ENCODE assay signal across 23 mouse cellular contexts in the genomic region with DNA sequence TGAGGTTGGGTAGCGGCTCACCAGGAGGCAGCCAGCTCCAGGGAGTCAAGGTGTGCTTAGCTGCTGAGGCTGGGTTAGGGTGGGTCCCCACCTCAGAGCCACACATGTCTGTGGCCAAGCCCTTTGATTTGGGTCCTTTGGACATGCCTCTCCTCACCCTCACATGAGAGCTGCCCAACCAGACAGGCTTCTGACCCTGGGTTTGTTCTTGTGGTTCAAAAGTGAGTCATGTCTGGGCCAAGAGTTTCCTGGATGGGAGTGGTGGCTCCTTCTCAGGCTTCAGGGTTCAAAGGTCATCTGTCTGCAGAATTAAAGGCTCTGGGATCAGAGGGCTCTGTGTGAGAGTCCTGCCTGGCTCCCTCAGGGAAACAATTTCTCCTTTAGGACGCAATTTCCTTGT. TPM values are rescaled to one million over a fixed set of nuclear protein-coding genes. Genes with fewer than 3 reads are reported as not detected.
DNase-seq lines count a peak whose midpoint lies in the region; ATAC-seq and TF ChIP-seq lines count a peak whose summit lies in the region.
"Had no signal": no experiment of that assay in that cellular context is flagged by ENCODE, and none has a peak within 500 bp of the region (broad histone marks: within the 10 kb centered on the region; RNA-seq: fewer than 3 reads in every experiment).

No protein-coding gene starts in this region.

- no peak overlapping the region for H3K4me2 ChIP-seq in midbrain, embryonic 11.5 days
- H3K4me2 ChIP-seq in midbrain, embryonic 16.5 days (ENCODE audit: low read length), result no peak overlapping the region
- no peak overlapping the region for H3K4me2 ChIP-seq in stomach, postnatal 0 days (replicated peaks; ENCODE audit: low read depth)
- H3K4me2 ChIP-seq in liver, embryonic 11.5 days, result no peak overlapping the region
- H3K4me2 ChIP-seq: forebrain, embryonic 15.5 days; heart, embryonic 13.5 days; hindbrain, embryonic 14.5 days; midbrain, embryonic 12.5 days had no signal

- H3K9me3 ChIP-seq in midbrain, embryonic 11.5 days (ENCODE audit: control insufficient read depth, low read length), result no peaks in the 10 kb centered on the region
- H3K9me3 ChIP-seq in midbrain, embryonic 16.5 days (replicated peaks; ENCODE audit: control insufficient read depth, low read length, poor library complexity, severe bottlenecking), result no peaks in the 10 kb centered on the region
- no peaks in the 10 kb centered on the region for H3K9me3 ChIP-seq in limb, embryonic 10.5 days (replicated peaks)
- no peaks in the 10 kb centered on the region for H3K9me3 ChIP-seq in stomach, postnatal 0 days (ENCODE audit: control insufficient read depth, low read length)
- H3K9me3 ChIP-seq in liver, embryonic 11.5 days (ENCODE audit: control insufficient read depth, low read length), result no peaks in the 10 kb centered on the region
- H3K9me3 ChIP-seq: forebrain, embryonic 15.5 days; heart, embryonic 13.5 days; midbrain, embryonic 12.5 days had no signal

- H3K4me1 ChIP-seq in midbrain, embryonic 11.5 days (ENCODE audit: control insufficient read depth, insufficient read depth, low read length), result no peaks in the 10 kb centered on the region
- no peaks in the 10 kb centered on the region for H3K4me1 ChIP-seq in midbrain, embryonic 16.5 days (ENCODE audit: control insufficient read depth, insufficient read depth, low read length)
- peaks cover 7% of the 10 kb centered on the region; the same call in 1 of the 2 replicates for H3K4me1 ChIP-seq in limb, embryonic 10.5 days
- no peaks in the 10 kb centered on the region for H3K4me1 ChIP-seq in stomach, postnatal 0 days (replicated peaks; ENCODE audit: control insufficient read depth, insufficient read depth)
- no peaks in the 10 kb centered on the region for H3K4me1 ChIP-seq in liver, embryonic 11.5 days (replicated peaks; ENCODE audit: control insufficient read depth, insufficient read depth, low read length)
- H3K4me1 ChIP-seq: forebrain, embryonic 15.5 days; heart, embryonic 13.5 days; midbrain, embryonic 12.5 days had no signal

- TF ChIP-seq CTCF in stomach, postnatal 0 days (IDR thresholded peaks at IDR 0.05; ENCODE audit: low read depth), result no peak

- 0 out of 2 replicates have a peak, but pooled peaks have one; percentile 7 for ATAC-seq in midbrain, embryonic 11.5 days (ENCODE audit: low FRiP score)
- no peak for ATAC-seq in midbrain, embryonic 16.5 days
- peak; percentile 86 for ATAC-seq in stomach, postnatal 0 days (ENCODE audit: low FRiP score, low TSS enrichment)
- no peak for ATAC-seq in liver, embryonic 11.5 days (replicated peaks; ENCODE audit: low FRiP score)
- ATAC-seq: forebrain, embryonic 15.5 days; Patski had no signal

- peak; percentile 24 for DNase-seq in adrenal gland, adult 2 months
- no peak for DNase-seq in adrenal gland, postnatal 4 days (ENCODE audit: low spot score in 2 of 2)
- no peak for DNase-seq in midbrain, embryonic 11.5 days (ENCODE audit: low spot score, missing footprints)
- no peak for DNase-seq in limb, embryonic 10.5 days (ENCODE audit: low spot score)
- peak; percentile 26 for DNase-seq in stomach, postnatal 0 days (ENCODE audit: low spot score)
- DNase-seq in liver, embryonic 11.5 days (ENCODE audit: low spot score), result no peak
- no peak for DNase-seq in heart, adult 18-20 months
- DNase-seq: adrenal gland, postnatal 25 days; cerebellum, adult 2 months; cerebellum, postnatal 14 days; heart, postnatal 10 days; liver; right cerebral cortex, postnatal 25 days; spleen, adult 18-20 months; thymus, adult 18-20 months; thymus, postnatal 25 days had no signal

- H3K27me3 ChIP-seq in midbrain, embryonic 11.5 days (ENCODE audit: control insufficient read depth, insufficient read depth, low read length), result no peaks in the 10 kb centered on the region
- no peaks in the 10 kb centered on the region for H3K27me3 ChIP-seq in midbrain, embryonic 16.5 days (ENCODE audit: control insufficient read depth, insufficient read depth, low read depth, low read length)
- no peaks in the 10 kb centered on the region for H3K27me3 ChIP-seq in limb, embryonic 10.5 days (ENCODE audit: low read depth, poor library complexity, severe bottlenecking)
- H3K27me3 ChIP-seq in stomach, postnatal 0 days (ENCODE audit: control insufficient read depth, insufficient read depth, low read length), result no peaks in the 10 kb centered on the region
- no peaks in the 10 kb centered on the region; the same call in 1 of the 2 replicates for H3K27me3 ChIP-seq in liver, embryonic 11.5 days (replicated peaks; ENCODE audit: control insufficient read depth, insufficient read depth, low read length)
- H3K27me3 ChIP-seq: forebrain, embryonic 15.5 days; heart, embryonic 13.5 days; midbrain, embryonic 12.5 days; Patski had no signal

- H3K9ac ChIP-seq in midbrain, embryonic 11.5 days (ENCODE audit: low read length), result no peak overlapping the region
- no peak overlapping the region for H3K9ac ChIP-seq in midbrain, embryonic 16.5 days (ENCODE audit: low read depth, low read length)
- H3K9ac ChIP-seq in stomach, postnatal 0 days (ENCODE audit: low read length), result no peak overlapping the region
- no peak overlapping the region for H3K9ac ChIP-seq in liver, embryonic 11.5 days (ENCODE audit: low read depth, low read length)
- H3K9ac ChIP-seq: forebrain, embryonic 15.5 days; heart, embryonic 13.5 days; hindbrain, embryonic 14.5 days; midbrain, embryonic 12.5 days had no signal

- no peak overlapping the region for H3K4me3 ChIP-seq in midbrain, embryonic 11.5 days (ENCODE audit: low read depth, low read length)
- H3K4me3 ChIP-seq in midbrain, embryonic 16.5 days (ENCODE audit: low read depth, low read length), result no peak overlapping the region
- H3K4me3 ChIP-seq in limb, embryonic 10.5 days, result no peak overlapping the region
- H3K4me3 ChIP-seq in stomach, postnatal 0 days (ENCODE audit: low read depth, low read length), result no peak overlapping the region
- no peak overlapping the region for H3K4me3 ChIP-seq in liver, embryonic 11.5 days (ENCODE audit: low read depth, low read length)
- H3K4me3 ChIP-seq: forebrain, embryonic 15.5 days; heart, embryonic 13.5 days; midbrain, embryonic 12.5 days had no signal

- H3K36me3 ChIP-seq in midbrain, embryonic 11.5 days (ENCODE audit: control insufficient read depth, insufficient read depth, low read length), result no peaks in the 10 kb centered on the region
- no peaks in the 10 kb centered on the region for H3K36me3 ChIP-seq in midbrain, embryonic 16.5 days (ENCODE audit: control insufficient read depth, insufficient read depth, low read length)
- no peaks in the 10 kb centered on the region for H3K36me3 ChIP-seq in limb, embryonic 10.5 days
- no peaks in the 10 kb centered on the region for H3K36me3 ChIP-seq in stomach, postnatal 0 days (ENCODE audit: control insufficient read depth, insufficient read depth, low read length)
- no peaks in the 10 kb centered on the region for H3K36me3 ChIP-seq in liver, embryonic 11.5 days (ENCODE audit: control insufficient read depth, insufficient read depth, low read length)
- H3K36me3 ChIP-seq: forebrain, embryonic 15.5 days; heart, embryonic 13.5 days; midbrain, embryonic 12.5 days had no signal

- H3K27ac ChIP-seq in midbrain, embryonic 11.5 days (ENCODE audit: low read depth, low read length), result no peak overlapping the region
- H3K27ac ChIP-seq in midbrain, embryonic 16.5 days (ENCODE audit: low read length), result no peak overlapping the region
- H3K27ac ChIP-seq in limb, embryonic 10.5 days, result peak overlapping the region; percentile 9; the same call in 1 of the 2 replicates
- no peak overlapping the region for H3K27ac ChIP-seq in stomach, postnatal 0 days (replicated peaks)
- no peak overlapping the region for H3K27ac ChIP-seq in liver, embryonic 11.5 days (ENCODE audit: low read depth, low read length)
- H3K27ac ChIP-seq: forebrain, embryonic 15.5 days; heart, embryonic 13.5 days; hindbrain, embryonic 14.5 days; midbrain, embryonic 12.5 days had no signal

- no peak for TF ChIP-seq EP300 in stomach, postnatal 0 days (optimal IDR thresholded peaks at IDR 0.05)

- WGBS in midbrain, embryonic 11.5 days, result 83% methylated on average over 2 of the region's 2 CpGs
- WGBS in midbrain, embryonic 16.5 days, result 84% methylated on average over 2 of the region's 2 CpGs
- WGBS in limb, embryonic 10.5 days, result 77% methylated on average over 2 of the region's 2 CpGs
- 76% methylated on average over 2 of the region's 2 CpGs for WGBS in stomach, postnatal 0 days
- 67% methylated on average over 2 of the region's 2 CpGs for WGBS in liver, embryonic 11.5 days

RNA-seq across cellular contexts. Expression of gene Pmepa1, which starts 44.9 kb away (rescaled TPM):
- total RNA-seq in adrenal gland, adult 2 months (2021), result 10 to 100 TPM; 67.5 to 90.3 TPM
- polyA plus RNA-seq in adrenal gland, adult 2 months (2012; rRNA removed), result 90.3 and 91.4 TPM in 2 replicates
- 10 to 100 TPM; 61.8 to 63.4 TPM for total RNA-seq in adrenal gland, postnatal 4 days (2021)
- polyA plus RNA-seq in midbrain, embryonic 11.5 days (2014; fragmentation: Nextera tagmentation; extraction: Ambion mirVana), result 3.2 and 3.4 TPM in 2 replicates
- polyA plus RNA-seq in midbrain, embryonic 16.5 days (2015; fragmentation: Nextera tagmentation; extraction: Ambion mirVana), result 3.4 and 4.5 TPM in 2 replicates
- 1.1 and 2.0 TPM in 2 replicates for polyA plus RNA-seq in limb, embryonic 10.5 days (2016; fragmentation: Nextera tagmentation; extraction: Ambion mirVana)
- 6.1 and 7.0 TPM in 2 replicates for polyA plus RNA-seq in stomach, postnatal 0 days (2015; fragmentation: Nextera tagmentation; extraction: Ambion mirVana)
- 0.95 and 1.2 TPM in 2 replicates for polyA plus RNA-seq in liver, embryonic 11.5 days (2014; fragmentation: Nextera tagmentation; extraction: Ambion mirVana)
- 10 to 100 TPM; 25.8 to 28.1 TPM for total RNA-seq in heart, adult 18-20 months (2021)
- total RNA-seq: MEL had no signal

Comparison
In these comparisons a context has a peak if more than half of its experiments do, and no peak if none do; other contexts are left out.
1. DNase-seq: peak in adrenal gland, adult 2 months (single experiment) and stomach, postnatal 0 days (single experiment); none in adrenal gland, postnatal 4 days (0 of 2), midbrain, embryonic 11.5 days (single experiment), limb, embryonic 10.5 days (single experiment), liver, embryonic 11.5 days (single experiment) and heart, adult 18-20 months (0 of 2).
2. ATAC-seq: peak in midbrain, embryonic 11.5 days (single experiment) and stomach, postnatal 0 days (single experiment); none in midbrain, embryonic 16.5 days (single experiment) and liver, embryonic 11.5 days (single experiment).
3. RNA of gene Pmepa1, which starts 44.9 kb away (polyA plus RNA-seq): 90.3 to 91.4 TPM in adrenal gland, adult 2 months; 6.1 to 7.0 TPM in stomach, postnatal 0 days, 3.2 to 3.4 TPM in midbrain, embryonic 11.5 days, 3.4 to 4.5 TPM in midbrain, embryonic 16.5 days, 1.1 to 2.0 TPM in limb, embryonic 10.5 days and 0.95 to 1.2 TPM in liver, embryonic 11.5 days; every median in the first group is over 10 times any median in the second.